Mouse (Mus musculus) thymus, postnatal 0 days (tissue): ENCODE data around the gene Zbtb20. TPM values are rescaled to one million over a fixed set of nuclear protein-coding genes. Genes with fewer than 3 reads are reported as not detected.
A peak's percentile ranks its signal among the peaks of the same experiment; 100 is the strongest.

Experiments
- DNase-seq: peaks from one replicate; pipeline ENCODE4 v3.0.0-alpha.2; 2015; ENCODE audit warnings: low spot score
- polyA plus RNA-seq: library from polyadenylated mRNA; unstranded; fragments of >200 nt; fragmentation: Nextera tagmentation; extraction: Ambion mirVana; gene quantifications from 2 replicates; pipeline ENCODE4 v1.2.1, GENCODE M21; 2015

The Zbtb20 gene
- polyA plus RNA-seq, 1 experiment from 2014 or later = 15.5 TPM

DNA sequence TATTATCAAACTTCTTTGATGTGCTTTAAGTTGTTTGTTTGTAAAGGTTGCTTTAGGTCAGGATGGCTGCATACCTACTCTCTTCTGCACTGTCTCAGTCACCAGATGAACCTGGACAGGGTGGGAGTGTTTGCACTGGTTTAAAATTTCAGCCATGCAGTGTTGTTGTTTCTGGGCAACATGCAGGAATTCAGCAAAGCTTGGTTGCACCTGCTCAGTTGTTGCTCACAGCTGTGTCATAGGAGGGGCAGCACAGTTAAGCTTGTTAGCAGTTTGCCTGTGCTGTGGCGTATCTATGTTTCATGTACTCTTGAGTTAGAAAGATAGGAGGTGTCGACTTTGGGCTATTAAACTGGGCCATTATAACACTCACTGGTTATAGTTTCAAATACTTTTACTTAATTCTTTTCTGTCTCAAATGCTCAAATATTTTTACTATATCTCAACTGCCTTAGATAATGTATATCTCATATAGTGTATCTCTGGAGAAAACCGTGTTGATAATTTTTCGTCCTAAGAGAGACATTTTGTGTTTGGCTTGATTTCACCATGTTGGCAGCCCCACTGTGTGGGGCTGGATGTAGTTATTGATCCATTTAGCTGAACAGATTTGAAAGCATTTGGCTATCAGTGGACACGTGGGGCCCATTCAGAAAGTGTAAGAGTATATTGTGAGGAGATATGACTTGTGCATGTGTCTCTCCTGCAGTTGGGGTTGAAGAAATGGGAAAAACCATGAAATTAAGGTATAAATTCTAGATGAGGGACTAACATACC, 197.3 kb downstream of the Zbtb20 start:
- no peak for DNase-seq

DNA sequence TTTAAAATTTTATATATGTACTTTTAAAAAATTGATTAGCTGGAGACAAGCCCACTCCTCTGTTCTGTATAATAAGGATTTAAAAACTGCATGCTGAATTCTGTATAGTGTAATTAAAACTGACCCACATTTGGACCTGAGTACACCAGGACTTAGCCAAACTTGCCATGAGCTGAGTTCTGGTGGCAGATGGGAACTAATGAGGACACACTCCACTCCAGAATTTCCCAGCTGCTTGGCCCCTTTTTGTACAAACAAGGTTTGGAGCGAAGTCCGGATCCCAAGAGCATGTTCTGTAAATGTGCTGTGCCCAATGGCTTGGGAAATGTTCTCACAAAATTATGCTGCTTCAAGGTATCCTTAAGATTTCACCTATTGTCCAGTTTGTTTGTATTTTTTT, 204.7 kb downstream of the Zbtb20 start:
- DNase-seq = no peak

GRCm38 (mm10) chr16:43080923-43081702, 205.4 kb downstream of the Zbtb20 start:
- DNase-seq = no peak

GRCm38 (mm10) chr16:43081995-43082394, 206.3 kb downstream of the Zbtb20 start:
- no peak for DNase-seq

- DNase-seq = no peak
Measured at GRCm38 (mm10) chr16:43082801-43083200, 207.1 kb downstream of the Zbtb20 start.

DNA sequence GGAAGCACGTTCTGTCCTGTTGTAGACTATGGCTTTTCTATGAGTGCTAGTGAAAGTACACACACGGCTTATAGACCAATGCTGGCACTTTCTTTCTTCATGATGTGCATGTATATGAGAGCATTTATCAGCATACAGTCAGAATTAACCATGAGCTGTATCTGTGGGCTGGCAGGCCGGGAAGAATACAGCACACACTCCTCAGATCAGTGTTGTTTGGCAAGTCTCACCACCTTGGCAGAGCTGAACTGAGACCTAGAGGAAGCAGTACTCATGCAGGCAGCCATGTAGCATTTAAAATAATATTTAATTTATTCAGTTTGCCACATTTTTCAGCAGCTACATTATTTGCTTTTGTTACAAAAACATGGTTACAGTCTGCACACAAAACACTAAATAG, 214.5 kb downstream of the Zbtb20 start:
- no peak for DNase-seq

GRCm38 (mm10) chr16:43094161-43094560, 218.5 kb downstream of the Zbtb20 start:
- DNase-seq = no peak

GRCm38 (mm10) chr16:43094756-43095155, 219.1 kb downstream of the Zbtb20 start:
- DNase-seq = no peak

DNA sequence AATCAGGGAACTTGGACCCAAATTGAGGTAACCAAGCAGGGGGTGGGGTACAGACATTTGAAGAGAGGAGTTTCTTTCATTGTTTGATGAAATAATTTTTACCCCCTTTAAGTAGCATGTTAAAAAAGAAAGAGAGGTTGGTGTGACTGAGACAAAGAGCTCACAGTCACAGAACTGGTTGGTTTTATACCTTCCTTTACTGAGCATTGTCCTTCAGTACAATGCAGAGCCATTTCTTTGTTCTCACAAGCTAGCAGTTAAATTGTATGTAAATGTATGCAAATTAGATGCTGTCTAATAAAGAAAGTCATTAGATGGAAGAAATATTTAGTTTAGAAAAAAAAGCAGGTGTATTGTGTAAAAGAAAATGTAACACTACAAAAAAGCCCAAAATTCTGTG, 220.4 kb downstream of the Zbtb20 start:
- no peak for DNase-seq

DNA sequence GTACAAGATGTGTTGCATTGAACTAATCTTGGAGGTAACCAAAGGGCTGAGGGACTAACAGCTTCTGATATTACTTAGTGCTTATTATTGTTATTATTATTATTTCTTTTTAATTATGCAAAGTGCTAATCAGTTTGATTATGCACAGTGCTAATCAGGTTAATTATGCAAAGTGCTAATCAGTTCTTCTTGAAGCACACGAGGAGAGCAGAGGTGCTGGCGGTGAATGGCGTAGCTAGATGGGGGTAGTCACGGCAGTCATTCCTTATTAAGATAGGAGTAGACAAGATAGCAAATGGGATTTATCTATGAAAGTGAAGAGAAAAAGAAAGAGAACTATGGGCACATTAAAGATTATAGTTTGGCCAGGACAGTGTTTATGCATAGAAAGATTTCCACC, 222.5 kb downstream of the Zbtb20 start:
- no peak for DNase-seq

DNA sequence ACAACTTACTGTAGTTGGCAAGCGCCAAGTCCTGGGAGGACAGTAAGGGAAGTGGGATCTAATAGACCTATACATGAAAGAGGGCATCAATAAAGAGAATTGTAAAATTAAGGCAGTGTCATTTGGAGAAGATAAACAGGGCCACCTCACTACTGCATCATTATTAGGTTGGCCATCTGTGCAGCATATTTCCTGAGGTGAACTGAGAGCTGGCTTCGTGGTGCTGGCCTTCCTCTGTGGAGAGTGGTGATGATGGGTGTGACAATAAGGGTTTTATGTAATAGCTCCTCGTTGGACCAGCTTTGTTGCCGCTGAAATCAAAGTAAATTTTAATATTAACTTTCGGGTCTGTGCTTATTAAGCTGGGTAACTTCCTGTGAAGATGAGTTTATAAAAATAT, 223.0 kb downstream of the Zbtb20 start:
- no peak for DNase-seq

DNA sequence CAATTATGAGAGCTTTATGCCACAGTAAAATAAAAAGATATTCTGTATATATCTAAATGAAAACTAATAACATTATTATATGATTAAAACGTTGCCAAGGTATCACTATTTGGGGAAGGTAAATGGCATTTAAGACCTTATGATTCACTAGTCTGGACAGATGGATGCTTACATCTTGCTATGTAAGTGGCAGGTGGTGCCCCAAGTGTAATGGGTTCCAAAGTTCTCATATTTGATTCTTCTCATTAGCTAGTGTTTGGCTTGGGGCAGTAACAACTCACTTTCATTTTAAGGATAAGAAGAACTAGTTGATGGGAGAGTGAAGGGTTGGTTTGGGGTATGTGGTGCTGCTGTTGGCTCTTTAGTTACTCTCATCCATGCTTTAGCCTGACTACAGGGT, 235.6 kb downstream of the Zbtb20 start:
- DNase-seq = no peak

GRCm38 (mm10) chr16:43113968-43114367, 238.3 kb downstream of the Zbtb20 start:
- no peak for DNase-seq

GRCm38 (mm10) chr16:43129966-43130365, 254.3 kb downstream of the Zbtb20 start:
- no peak for DNase-seq

- DNase-seq = no peak
Measured at GRCm38 (mm10) chr16:43130583-43130982, 254.9 kb downstream of the Zbtb20 start.

- no peak for DNase-seq
Measured at GRCm38 (mm10) chr16:43131077-43131476, 255.4 kb downstream of the Zbtb20 start.

DNA sequence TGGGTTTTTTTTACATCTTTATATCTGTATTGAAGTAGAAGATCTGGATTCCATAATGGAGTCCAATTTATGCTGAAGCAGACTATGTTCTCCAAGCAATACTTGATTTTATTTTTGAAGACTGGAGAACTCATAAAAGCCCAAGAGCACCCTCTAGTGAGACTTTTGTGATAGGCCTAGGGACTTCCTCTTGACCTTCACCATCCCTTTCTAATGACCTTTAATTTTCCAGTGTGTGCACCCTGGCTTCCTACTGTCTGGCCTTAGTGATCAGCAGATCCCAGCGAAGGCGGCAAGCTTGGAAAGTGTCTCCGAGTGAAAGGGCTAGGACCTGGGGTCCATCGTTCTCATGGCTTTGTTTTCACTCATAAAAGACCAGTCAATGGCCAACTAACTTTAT, 292.8 kb downstream of the Zbtb20 start:
- DNase-seq = peak; percentile 2

- no peak for DNase-seq
Measured at GRCm38 (mm10) chr16:43169273-43169905, 293.7 kb downstream of the Zbtb20 start.

DNA sequence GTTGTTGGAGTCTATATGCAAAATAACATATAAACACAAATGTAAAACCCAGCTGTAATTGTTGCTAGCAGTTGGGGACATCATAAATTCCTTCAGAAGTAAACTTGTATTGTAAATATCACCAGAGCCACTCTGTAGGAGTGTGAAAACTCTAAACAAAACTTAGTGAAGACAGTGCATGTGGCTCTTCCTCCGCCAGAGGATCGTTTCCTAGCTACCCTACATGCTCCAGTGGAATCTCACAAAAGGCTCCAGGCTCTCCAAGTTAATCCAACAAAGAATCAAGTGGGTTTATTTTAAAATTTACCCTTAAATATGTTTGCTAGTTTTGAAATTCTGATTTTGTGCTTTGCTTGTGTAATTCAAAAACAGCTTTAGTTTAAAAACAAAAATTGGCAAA, 296.5 kb downstream of the Zbtb20 start:
- DNase-seq = no peak

DNA sequence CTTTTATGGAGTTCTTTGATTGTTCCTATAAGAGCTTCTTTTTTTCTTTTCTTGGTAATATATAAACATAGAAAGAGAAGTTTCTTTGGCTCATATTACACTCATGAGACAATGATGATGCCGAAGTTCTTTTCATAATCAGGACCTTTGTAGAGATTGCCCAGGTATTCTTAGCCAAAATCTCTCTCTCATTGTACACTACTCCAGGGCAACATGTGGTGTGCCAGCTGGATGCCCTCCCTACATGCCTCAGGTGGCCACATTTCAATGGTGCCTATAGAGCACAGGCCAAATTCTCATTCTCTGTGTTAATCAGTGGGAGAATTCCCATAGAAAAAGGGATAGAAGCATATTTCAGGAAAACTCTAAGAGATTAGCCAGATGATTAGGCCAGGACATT, 297.2 kb downstream of the Zbtb20 start:
- DNase-seq = no peak

DNA sequence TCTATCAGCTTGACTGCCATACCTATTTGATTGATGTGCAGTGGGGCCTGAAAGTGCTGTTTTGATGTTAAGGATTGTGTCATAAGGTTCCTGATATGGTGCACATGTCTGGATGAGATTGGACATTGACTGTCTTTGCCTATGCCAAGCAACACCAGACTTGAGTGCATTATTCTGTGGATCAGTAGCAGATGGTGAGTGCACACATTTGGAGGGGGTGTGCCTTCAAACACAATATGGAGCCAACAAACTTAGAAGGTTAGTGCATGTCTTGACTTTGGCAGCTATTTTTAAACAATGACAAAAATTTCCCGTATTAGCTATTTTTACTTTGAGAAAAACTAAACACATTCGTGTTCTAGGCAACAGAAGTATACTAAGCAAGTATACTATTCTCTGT, 299.1 kb downstream of the Zbtb20 start:
- DNase-seq = no peak

- no peak for DNase-seq
Measured at GRCm38 (mm10) chr16:43181038-43181437, 305.4 kb downstream of the Zbtb20 start.
